Mouse (Mus musculus) liver, adult 2 months (tissue): ENCODE data around the gene Mob1b.

Experiments
- CTCF ChIP-seq: fragments of 200-500 bp; IDR thresholded peaks from 2 replicates; pipeline ENCODE4 v1.5.1; 2011; ENCODE audit warnings: low read depth, low read length, control low read depth
- POLR2A ChIP-seq: fragments of 200-500 bp; IDR thresholded peaks from 2 replicates; pipeline ENCODE4 v1.6.1; 2011; ENCODE audit warnings: low read length, control low read depth; ENCODE audit not compliant: insufficient read depth; ENCODE audit errors: extremely low read depth

DNA sequence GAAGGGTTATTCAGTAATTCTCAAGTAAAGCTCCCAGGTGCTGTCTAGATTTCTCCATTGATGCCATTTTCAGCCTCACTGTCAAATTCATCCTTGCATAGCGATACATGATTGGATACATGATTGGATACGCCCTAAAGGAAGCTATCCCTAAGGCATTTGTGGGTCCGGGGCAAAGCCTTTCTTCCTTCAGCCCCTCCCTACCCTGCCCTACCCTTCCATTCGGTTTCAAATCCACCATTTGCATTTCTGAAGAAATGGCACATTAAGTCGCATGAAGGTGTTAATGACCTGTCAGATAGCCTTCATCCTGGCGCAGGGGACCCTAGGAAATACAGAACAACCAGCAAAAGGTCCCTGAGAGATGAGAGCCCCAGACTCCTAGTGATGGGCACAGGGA lies 35.3 kb upstream of the Mob1b start:
- TF ChIP-seq CTCF: no peak
- TF ChIP-seq POLR2A: no peak
